Mouse (Mus musculus) kidney, postnatal 14 days (tissue): ENCODE measurements around the gene Bcl2a1d.
"Not testable (repeated sequence)": the region's sequence is repeated elsewhere in the genome, so short reads cannot be mapped to it uniquely, and the experiment has no call there.

Experiments used
- DNase-seq: peaks from one replicate; pipeline ENCODE4 v3.0.0; 2022; ENCODE audit warnings: mixed read lengths

The Bcl2a1d gene

GRCm38 (mm10) chr9:88731728-88732127, at the start of gene Bcl2a1d:
Gene Bcl2a1d, minus strand, starts transcription at chr9:88731914.
- not testable (repeated sequence) for DNase-seq

GRCm38 (mm10) chr9:88770239-88770638, 38.5 kb upstream of the Bcl2a1d start:
- DNase-seq = not testable (repeated sequence)

GRCm38 (mm10) chr9:88769470-88769869, 37.8 kb upstream of the Bcl2a1d start:
- DNase-seq = not testable (repeated sequence)

GRCm38 (mm10) chr9:88746687-88747086, 15.0 kb upstream of the Bcl2a1d start:
- DNase-seq = peak; percentile 32

GRCm38 (mm10) chr9:88746046-88746445, 14.3 kb upstream of the Bcl2a1d start:
- DNase-seq = not testable (repeated sequence)

- not testable (repeated sequence) for DNase-seq
Measured at GRCm38 (mm10) chr9:88735289-88735688, 3.6 kb upstream of the Bcl2a1d start.

GRCm38 (mm10) chr9:88733182-88733581, 1.5 kb upstream of the Bcl2a1d start:
- DNase-seq = not testable (repeated sequence)

- DNase-seq = not testable (repeated sequence)
Measured at GRCm38 (mm10) chr9:88732334-88732733, 620 bp upstream of the Bcl2a1d start.

- DNase-seq = not testable (repeated sequence)
Measured at GRCm38 (mm10) chr9:88728311-88728710, 3.4 kb downstream of the Bcl2a1d start.

- not testable (repeated sequence) for DNase-seq
Measured at GRCm38 (mm10) chr9:88721628-88722027, 10.1 kb downstream of the Bcl2a1d start.

- DNase-seq = peak; percentile 41
Measured at GRCm38 (mm10) chr9:88719989-88720537, 11.7 kb downstream of the Bcl2a1d start, which contains the start of gene Mthfsl. Gene Mthfsl, minus strand, starts transcription at chr9:88720296.

GRCm38 (mm10) chr9:88719073-88719921, 12.4 kb downstream of the Bcl2a1d start:
- DNase-seq = peak; percentile 30

- not testable (repeated sequence) for DNase-seq
Measured at GRCm38 (mm10) chr9:88718593-88718992, 13.1 kb downstream of the Bcl2a1d start.

GRCm38 (mm10) chr9:88718140-88718539, 13.6 kb downstream of the Bcl2a1d start:
- peak; percentile 50 for DNase-seq

- peak; percentile 47 for DNase-seq
Measured at GRCm38 (mm10) chr9:88714515-88714914, 17.2 kb downstream of the Bcl2a1d start.

- peak; percentile 28 for DNase-seq
Measured at GRCm38 (mm10) chr9:88712164-88712749, 19.5 kb downstream of the Bcl2a1d start.

GRCm38 (mm10) chr9:88710910-88711438, 20.7 kb downstream of the Bcl2a1d start:
- DNase-seq = not testable (repeated sequence)

GRCm38 (mm10) chr9:88710439-88710838, 21.3 kb downstream of the Bcl2a1d start:
- not testable (repeated sequence) for DNase-seq

GRCm38 (mm10) chr9:88709794-88710193, 21.9 kb downstream of the Bcl2a1d start:
- DNase-seq = not testable (repeated sequence)

- DNase-seq = no peak
Measured at GRCm38 (mm10) chr9:88709304-88709703, 22.4 kb downstream of the Bcl2a1d start.

- DNase-seq = no peak
Measured at GRCm38 (mm10) chr9:88706700-88707099, 25.0 kb downstream of the Bcl2a1d start.

- DNase-seq = not testable (repeated sequence)
Measured at GRCm38 (mm10) chr9:88705157-88705556, 26.6 kb downstream of the Bcl2a1d start.

- not testable (repeated sequence) for DNase-seq
Measured at GRCm38 (mm10) chr9:88698746-88699145, 33.0 kb downstream of the Bcl2a1d start.
